Mouse (Mus musculus): ENCODE data around the gene Cnksr1. TPM values are rescaled to one million over a fixed set of nuclear protein-coding genes. Genes with fewer than 3 reads are reported as not detected.

Gene Cnksr1
- total and polyA plus RNA-seq, 2 experiments from 2014 or later, result 0.25 to 0.26 TPM

- Histone ChIP-seq H3K4me2 (ENCODE audit: low read depth, low read length) (peak overlapping the region; percentile 68), H3K9ac (replicated peaks; ENCODE audit: low read length) (peak overlapping the region; percentile 64), H3K36me3 (ENCODE audit: insufficient read depth, low read length) (no peaks in the 10 kb centered on the region), H3K4me3 (ENCODE audit: low read length) (peak overlapping the region; percentile 52), H3K9me3 (ENCODE audit: low read length) (no peaks in the 10 kb centered on the region), H3K27me3 (ENCODE audit: insufficient read depth, low read length) (peaks cover 15% of the 10 kb centered on the region), H3K27ac (peak overlapping the region; percentile 61; the same call in 1 of the 2 replicates), H3K4me1 (ENCODE audit: insufficient read depth, low read length) (peaks cover 17% of the 10 kb centered on the region)
- TF ChIP-seq CTCF (IDR thresholded peaks at IDR 0.05; ENCODE audit: low read depth), result no peak
- DNase-seq (ENCODE audit: low spot score) (peak; percentile 24), ATAC-seq (peak; percentile 6; the same call in 1 of the 2 replicates)
- WGBS, result 14% methylated on average over 22 of the region's 22 CpGs
Measured at GRCm38 (mm10) chr4:134252131-134252910, 14.1 kb upstream of the Cnksr1 start.

GRCm38 (mm10) chr4:134251241-134252130 lies 13.3 kb upstream of the Cnksr1 start:
- no peak for TF ChIP-seq CTCF (IDR thresholded peaks at IDR 0.05; ENCODE audit: low read depth)
- Histone ChIP-seq H3K9ac (replicated peaks; ENCODE audit: low read length) (peak overlapping the region; percentile 64), H3K9me3 (ENCODE audit: low read length) (no peaks in the 10 kb centered on the region), H3K4me2 (ENCODE audit: low read depth, low read length) (peak overlapping the region; percentile 68), H3K27me3 (ENCODE audit: insufficient read depth, low read length) (peaks cover 15% of the 10 kb centered on the region), H3K4me3 (ENCODE audit: low read length) (peak overlapping the region; percentile 52), H3K4me1 (ENCODE audit: insufficient read depth, low read length) (peaks cover 17% of the 10 kb centered on the region), H3K27ac (peak overlapping the region; percentile 61), H3K36me3 (ENCODE audit: insufficient read depth, low read length) (no peaks in the 10 kb centered on the region)
- ATAC-seq (peak; percentile 72), DNase-seq (ENCODE audit: low spot score) (peak; percentile 83)
- WGBS, result 2% methylated on average over 90 of the region's 91 CpGs

GRCm38 (mm10) chr4:134250930-134251240 lies 12.7 kb upstream of the Cnksr1 start:
- Histone ChIP-seq H3K9ac (replicated peaks; ENCODE audit: low read length) (peak overlapping the region; percentile 64), H3K27ac (peak overlapping the region; percentile 61; the same call in 1 of the 2 replicates), H3K9me3 (ENCODE audit: low read length) (no peaks in the 10 kb centered on the region), H3K4me2 (ENCODE audit: low read depth, low read length) (peak overlapping the region; percentile 68), H3K4me1 (ENCODE audit: insufficient read depth, low read length) (peaks cover 17% of the 10 kb centered on the region), H3K4me3 (ENCODE audit: low read length) (peak overlapping the region; percentile 52), H3K27me3 (ENCODE audit: insufficient read depth, low read length) (peaks cover 15% of the 10 kb centered on the region), H3K36me3 (ENCODE audit: insufficient read depth, low read length) (no peaks in the 10 kb centered on the region)
- no peak for TF ChIP-seq CTCF (IDR thresholded peaks at IDR 0.05; ENCODE audit: low read depth)
- DNase-seq (ENCODE audit: low spot score) (no peak), ATAC-seq (no peak)
- 8% methylated on average over 10 of the region's 10 CpGs for WGBS

- Histone ChIP-seq H3K27me3 (ENCODE audit: insufficient read depth, low read length) (peaks cover 15% of the 10 kb centered on the region), H3K4me2 (ENCODE audit: low read depth, low read length) (peak overlapping the region; percentile 68), H3K4me3 (ENCODE audit: low read length) (peak overlapping the region; percentile 52), H3K4me1 (ENCODE audit: insufficient read depth, low read length) (peaks cover 17% of the 10 kb centered on the region), H3K9ac (replicated peaks; ENCODE audit: low read length) (peak overlapping the region; percentile 64; the same call in 1 of the 2 replicates), H3K36me3 (ENCODE audit: insufficient read depth, low read length) (no peaks in the 10 kb centered on the region), H3K9me3 (ENCODE audit: low read length) (no peaks in the 10 kb centered on the region), H3K27ac (no peak overlapping the region)
- DNase-seq (ENCODE audit: low spot score) (no peak), ATAC-seq (no peak)
- no peak for TF ChIP-seq CTCF (IDR thresholded peaks at IDR 0.05; ENCODE audit: low read depth)
- WGBS, result 5% methylated on average over 27 of the region's 27 CpGs
Measured at GRCm38 (mm10) chr4:134250116-134250929, 12.1 kb upstream of the Cnksr1 start.

- no peaks in the 10 kb centered on the region for H3K36me3 ChIP-seq (ENCODE audit: insufficient read depth, low read length)
- TF ChIP-seq CTCF (IDR thresholded peaks at IDR 0.05; ENCODE audit: low read depth), result peak; percentile 76
- peaks cover 15% of the 10 kb centered on the region for H3K27me3 ChIP-seq (ENCODE audit: insufficient read depth, low read length)
- peaks cover 19% of the 10 kb centered on the region for H3K4me1 ChIP-seq (ENCODE audit: insufficient read depth, low read length)
- H3K9me3 ChIP-seq (ENCODE audit: low read length), result no peaks in the 10 kb centered on the region
- DNase-seq (ENCODE audit: low spot score) (peak; percentile 83), ATAC-seq (peak; percentile 21; the same call in 1 of the 2 replicates)
- no peak overlapping the region for H3K27ac ChIP-seq
- H3K4me2 ChIP-seq (ENCODE audit: low read depth, low read length), result peak overlapping the region; percentile 68
- H3K4me3 ChIP-seq (ENCODE audit: low read length), result peak overlapping the region; percentile 52
- WGBS, result 1% methylated on average over 29 of the region's 30 CpGs
- 0 out of 2 replicates have a peak overlapping the region, but pooled peaks have one; percentile 28 for H3K9ac ChIP-seq (replicated peaks; ENCODE audit: low read length)
Measured at GRCm38 (mm10) chr4:134249651-134250050, 11.5 kb upstream of the Cnksr1 start.

Measured in hindbrain, postnatal 0 days (tissue).